Mouse (Mus musculus): ENCODE data around the gene Trap1.
A peak's percentile ranks its signal among the peaks of the same experiment; 100 is the strongest.

Trap1 gene

GRCm38 (mm10) chr16:4044093-4044492 lies 33.5 kb downstream of the Trap1 start:
- TF ChIP-seq GATA4 (IDR thresholded peaks at IDR 0.05; ENCODE audit: insufficient replicate concordance, low read length), result no peak

DNA sequence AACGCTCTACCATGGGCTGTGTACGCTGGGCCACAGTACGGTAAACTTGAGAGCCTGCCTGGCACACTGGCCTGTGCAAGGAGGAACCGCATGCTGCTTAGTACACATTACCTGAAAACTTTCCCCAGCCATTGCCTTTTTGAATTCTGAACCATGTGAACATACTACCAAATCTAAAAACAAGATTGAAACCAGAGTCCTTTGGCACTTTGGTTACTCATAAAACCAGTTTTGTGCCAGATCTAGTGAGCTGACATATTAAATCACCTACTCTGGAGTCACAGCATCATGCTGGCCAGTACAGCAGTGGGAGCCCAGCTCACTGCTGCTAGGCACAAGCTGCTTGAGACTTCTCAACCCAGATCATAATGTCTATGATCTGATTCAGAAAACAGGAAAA lies 36.0 kb downstream of the Trap1 start:
- TF ChIP-seq GATA4 (IDR thresholded peaks at IDR 0.05; ENCODE audit: insufficient replicate concordance, low read length), result no peak

DNA sequence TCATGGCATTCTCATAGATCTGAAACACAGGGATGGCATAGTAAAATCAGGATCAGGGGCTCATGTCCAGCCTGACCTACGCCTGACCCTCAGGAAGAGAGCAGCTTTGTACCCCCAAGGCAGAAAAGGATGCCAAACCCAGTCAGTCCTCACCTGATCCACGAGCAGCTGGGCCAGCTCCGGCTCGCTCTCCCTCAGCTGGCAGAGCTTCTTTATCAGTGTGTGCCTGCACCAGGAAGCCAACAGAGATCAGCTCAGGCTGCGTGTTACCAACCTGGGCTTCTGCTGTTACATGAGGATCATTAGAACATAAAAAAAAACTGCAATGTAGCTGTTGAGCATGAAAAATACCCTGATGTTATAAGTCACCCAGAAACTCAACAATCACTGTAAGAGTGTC lies 37.4 kb downstream of the Trap1 start:
- no peak for TF ChIP-seq GATA4 (IDR thresholded peaks at IDR 0.05; ENCODE audit: insufficient replicate concordance, low read length)

GRCm38 (mm10) chr16:4037690-4038089 lies 39.9 kb downstream of the Trap1 start:
- no peak for TF ChIP-seq GATA4 (IDR thresholded peaks at IDR 0.05; ENCODE audit: insufficient replicate concordance, low read length)

- no peak for TF ChIP-seq GATA4 (IDR thresholded peaks at IDR 0.05; ENCODE audit: insufficient replicate concordance, low read length)
Measured at GRCm38 (mm10) chr16:4036807-4037206, 40.8 kb downstream of the Trap1 start, which contains the start of gene Dnase1. Gene Dnase1, plus strand, starts transcription at chr16:4036942.

DNA sequence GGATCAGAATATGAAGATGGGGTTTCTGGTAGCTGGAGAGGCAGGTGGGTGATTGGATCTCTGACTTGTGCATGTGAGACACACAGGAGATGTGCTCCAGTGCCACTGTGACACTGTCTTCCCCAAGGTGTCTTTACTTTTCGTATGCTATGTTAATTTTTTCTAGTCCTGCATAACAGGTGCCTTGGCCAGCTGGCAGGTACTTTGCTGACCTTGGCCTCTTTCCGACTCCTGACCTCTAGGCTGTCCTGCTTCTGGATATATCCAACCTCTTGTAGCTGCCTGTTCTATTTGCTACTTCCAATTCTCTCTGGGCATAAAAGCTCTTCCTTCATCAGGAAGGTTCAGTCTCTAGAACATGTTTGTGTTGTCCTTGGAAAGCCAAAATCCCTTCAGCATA lies 42.1 kb downstream of the Trap1 start:
- TF ChIP-seq GATA4 (IDR thresholded peaks at IDR 0.05; ENCODE audit: insufficient replicate concordance, low read length), result no peak

DNA sequence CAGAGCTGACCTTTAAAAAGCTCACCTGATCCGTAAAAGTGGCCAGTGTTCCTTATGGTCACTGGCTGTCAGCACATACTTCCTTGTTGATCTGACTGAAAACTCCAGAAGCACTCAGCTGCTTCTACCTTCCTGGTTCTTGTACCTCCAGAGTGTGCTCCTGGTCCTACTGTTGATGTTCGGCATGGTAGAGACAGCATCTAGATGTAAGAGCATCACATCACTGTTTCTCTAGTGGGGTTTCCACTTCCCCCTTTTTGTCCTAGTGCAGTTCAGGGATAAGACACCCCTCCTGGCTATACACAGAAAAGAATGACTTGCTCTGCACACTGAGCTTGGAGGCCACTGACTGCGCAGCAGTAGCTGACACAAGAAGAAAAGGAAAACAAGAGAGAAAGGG lies 43.2 kb downstream of the Trap1 start:
- no peak for TF ChIP-seq GATA4 (IDR thresholded peaks at IDR 0.05; ENCODE audit: insufficient replicate concordance, low read length)

DNA sequence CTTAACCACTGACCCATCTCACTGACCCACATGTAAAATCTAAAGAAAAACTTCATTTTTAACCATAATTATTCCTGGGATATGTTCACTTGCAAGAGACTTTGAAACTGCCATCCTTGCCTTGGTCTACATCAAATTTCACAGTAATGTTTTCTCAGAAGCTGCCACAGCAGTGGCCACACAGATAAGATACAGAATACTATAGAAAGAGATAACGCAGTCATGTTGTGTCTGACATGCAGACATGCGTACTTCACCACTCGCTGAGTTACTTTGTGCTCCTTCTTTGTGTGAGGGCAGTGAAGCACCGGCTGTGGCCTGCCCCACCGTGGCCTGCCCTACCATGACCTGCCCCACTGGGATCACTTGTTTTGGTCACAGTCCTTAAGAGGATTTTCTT lies 43.7 kb downstream of the Trap1 start:
- TF ChIP-seq GATA4 (IDR thresholded peaks at IDR 0.05; ENCODE audit: insufficient replicate concordance, low read length), result no peak

DNA sequence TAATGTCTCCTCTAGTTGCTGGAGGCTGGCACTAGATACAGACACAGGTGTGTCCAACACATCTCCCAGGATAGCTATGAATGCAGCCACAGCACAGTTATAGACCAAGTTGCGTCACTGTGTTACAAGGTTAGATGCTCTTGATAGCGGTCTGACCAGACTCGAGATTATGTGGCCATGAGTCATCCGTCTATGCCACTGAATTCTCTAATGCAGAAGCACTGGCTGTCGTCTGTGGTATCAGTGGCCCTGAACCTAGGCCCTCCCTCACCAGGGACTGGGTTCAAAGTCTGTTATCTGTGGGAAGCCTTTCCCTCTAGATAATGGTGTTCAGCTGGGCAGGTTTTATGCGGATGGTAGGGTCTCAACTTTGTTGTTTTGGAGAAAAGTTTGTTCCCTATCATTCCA lies 45.3 kb downstream of the Trap1 start:
- peak; percentile 93 for TF ChIP-seq GATA4 (IDR thresholded peaks at IDR 0.05; ENCODE audit: insufficient replicate concordance, low read length)

DNA sequence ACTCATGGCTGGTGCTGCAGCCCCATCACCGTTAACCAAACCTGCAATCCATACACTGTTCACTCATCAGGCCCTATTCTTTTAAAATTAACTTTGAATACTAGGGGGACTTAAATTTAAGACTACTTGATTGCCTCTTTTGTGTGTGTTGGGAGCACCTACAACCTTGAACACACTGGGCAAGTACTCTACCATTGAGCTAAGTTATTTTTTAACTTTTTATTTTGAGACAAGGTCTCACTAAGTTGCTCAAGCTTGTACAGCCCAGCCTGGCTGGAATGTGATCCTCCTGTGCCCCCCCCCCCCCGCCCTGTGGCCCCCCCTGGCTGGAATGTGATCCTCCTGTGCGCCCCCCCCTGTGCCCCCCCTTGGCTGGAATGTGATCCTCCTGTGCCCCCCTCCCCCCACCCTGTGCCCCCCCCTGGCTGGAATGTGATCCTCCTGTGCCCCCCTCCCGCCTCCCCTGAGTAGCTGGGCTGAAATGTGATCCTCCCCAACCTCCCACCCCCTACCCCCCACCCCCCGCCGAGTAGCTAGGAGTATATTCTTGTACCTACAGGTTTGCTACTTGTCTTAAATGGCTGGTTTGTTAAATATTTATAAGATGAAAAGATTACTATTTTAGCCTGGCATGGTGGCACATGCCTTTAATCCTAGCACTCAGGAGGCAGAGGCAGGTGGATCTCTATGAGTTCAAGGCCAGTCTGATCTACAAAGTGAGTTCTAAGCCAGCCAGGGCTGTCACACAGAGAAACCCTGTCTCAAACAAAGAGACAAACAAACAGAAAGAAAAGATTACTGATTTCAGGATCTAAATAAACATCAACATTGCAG lies 46.0 kb downstream of the Trap1 start:
- no peak for TF ChIP-seq GATA4 (IDR thresholded peaks at IDR 0.05; ENCODE audit: insufficient replicate concordance, low read length)

DNA sequence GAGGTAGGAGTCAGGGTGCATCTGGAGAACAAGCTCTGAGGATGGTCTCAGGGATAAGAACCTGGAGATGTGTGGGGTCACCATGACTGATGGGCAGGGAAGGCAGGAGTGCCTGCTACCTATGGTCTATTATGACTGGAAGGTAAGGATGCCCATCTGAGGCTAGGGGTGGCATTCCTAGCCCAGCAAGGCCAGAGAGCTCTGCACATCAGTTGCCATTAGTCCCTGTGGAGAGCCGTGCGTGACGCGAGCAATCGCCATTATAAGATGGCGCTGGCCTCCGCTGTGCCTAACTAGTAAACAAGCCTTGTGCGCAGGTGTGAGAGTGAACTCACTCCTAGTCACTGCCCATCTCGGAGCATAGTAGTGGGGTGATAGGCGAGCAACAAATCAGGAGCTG lies 47.1 kb downstream of the Trap1 start:
- TF ChIP-seq GATA4 (IDR thresholded peaks at IDR 0.05; ENCODE audit: insufficient replicate concordance, low read length), result no peak

DNA sequence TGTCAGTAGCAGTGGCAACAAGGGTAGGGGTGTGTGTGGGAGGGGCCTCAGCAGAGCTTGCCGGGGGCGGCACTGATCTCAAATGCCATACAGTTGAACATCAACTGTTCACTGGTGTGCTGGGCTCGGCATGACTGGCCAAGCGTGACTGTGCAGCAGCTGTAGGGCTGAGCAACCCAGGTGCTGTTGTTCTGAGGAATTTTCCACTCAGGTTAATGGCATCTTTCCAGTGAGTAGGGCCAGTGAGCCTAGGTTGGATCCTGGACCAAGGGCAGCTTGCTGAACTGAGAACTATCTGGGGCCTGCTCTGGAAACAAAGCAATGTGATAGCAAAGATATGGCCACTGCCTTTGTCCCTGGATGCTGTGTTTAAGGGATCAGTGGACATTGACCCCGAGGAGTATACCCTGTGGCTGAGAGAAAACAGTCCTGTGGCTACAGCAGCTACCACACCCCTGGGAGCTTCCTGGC lies 48.2 kb downstream of the Trap1 start:
- TF ChIP-seq GATA4 (IDR thresholded peaks at IDR 0.05; ENCODE audit: insufficient replicate concordance, low read length), result no peak

DNA sequence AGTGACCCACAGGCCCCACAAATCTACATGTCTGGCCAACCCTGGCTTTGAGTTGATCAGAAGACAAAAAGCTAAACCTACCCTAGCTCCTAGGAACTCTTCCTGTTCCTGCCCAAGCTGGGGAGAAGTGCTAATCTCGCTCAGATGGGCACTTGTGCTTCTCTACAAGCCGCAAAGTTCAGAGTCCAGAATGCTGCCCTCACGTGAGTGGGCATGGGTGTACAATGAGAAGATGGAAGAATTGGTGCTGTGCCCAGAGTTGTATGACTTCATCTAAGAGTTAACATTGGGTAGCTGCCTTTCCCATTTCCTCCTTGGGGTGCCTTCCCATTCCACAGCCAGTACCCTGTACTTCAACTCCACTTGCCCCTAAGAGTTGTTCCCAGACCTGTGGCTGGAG lies 50.4 kb downstream of the Trap1 start:
- TF ChIP-seq GATA4 (IDR thresholded peaks at IDR 0.05; ENCODE audit: insufficient replicate concordance, low read length), result no peak

DNA sequence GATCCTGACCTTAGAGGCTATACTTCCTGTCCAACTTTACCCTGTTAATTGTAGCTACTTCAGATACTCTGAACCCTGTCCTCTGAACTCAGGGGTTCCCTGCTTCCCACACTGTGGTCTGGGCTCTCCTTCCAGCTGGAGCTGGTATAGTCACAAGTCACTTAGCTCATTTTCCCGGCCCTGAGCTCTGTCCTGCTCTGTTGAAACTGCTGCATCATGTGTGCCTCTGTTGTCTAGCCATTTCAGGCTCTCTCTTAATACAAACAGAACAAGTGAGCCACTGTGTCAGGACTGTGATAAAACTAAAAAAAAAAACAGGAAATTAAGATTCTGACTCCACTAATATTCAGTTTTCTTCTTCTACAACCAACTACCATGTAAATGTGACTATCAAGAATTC lies 51.0 kb downstream of the Trap1 start:
- no peak for TF ChIP-seq GATA4 (IDR thresholded peaks at IDR 0.05; ENCODE audit: insufficient replicate concordance, low read length)

DNA sequence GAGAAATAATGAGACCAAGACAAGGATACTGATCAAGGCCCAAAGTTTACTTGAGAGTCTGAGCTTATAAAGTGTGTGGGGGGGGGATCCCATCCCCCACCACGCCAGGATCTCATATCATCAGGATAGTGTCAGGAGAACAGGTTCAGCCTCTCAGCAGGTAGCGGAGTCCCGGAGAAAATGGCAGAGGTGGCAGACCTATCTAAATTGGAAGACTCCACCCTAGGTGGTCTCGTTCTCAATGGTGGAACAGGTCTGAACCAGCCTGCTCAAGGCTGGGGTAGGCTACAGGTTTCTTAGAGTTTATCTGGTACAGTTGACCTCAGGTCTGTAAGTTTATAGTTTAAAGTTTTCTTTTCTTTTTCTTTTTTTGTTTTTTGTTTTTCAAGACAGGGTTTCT lies 54.9 kb downstream of the Trap1 start:
- no peak for TF ChIP-seq GATA4 (IDR thresholded peaks at IDR 0.05; ENCODE audit: insufficient replicate concordance, low read length)

- no peak for TF ChIP-seq GATA4 (IDR thresholded peaks at IDR 0.05; ENCODE audit: insufficient replicate concordance, low read length)
Measured at GRCm38 (mm10) chr16:4021241-4021640, 56.4 kb downstream of the Trap1 start.
